Mouse (Mus musculus): ENCODE results near the gene Rbm33.

The Rbm33 gene

GRCm38 (mm10) chr5:28323822-28324221 lies 6.9 kb downstream of the Rbm33 start:
- no peak for DNase-seq (ENCODE audit: low read depth in 1 of 2, low spot score in 2 of 2)

- DNase-seq (ENCODE audit: low read depth in 1 of 2, low spot score in 2 of 2) = no peak
These were observed 7.5 kb downstream of the Rbm33 start for GRCm38 (mm10) chr5:28324457-28324856.

- DNase-seq (ENCODE audit: low read depth in 1 of 2, low spot score in 2 of 2) = peak in 1 of 2 experiments; percentile 5
These were observed 12.3 kb downstream of the Rbm33 start for GRCm38 (mm10) chr5:28329024-28329806.

GRCm38 (mm10) chr5:28333731-28334130 lies 16.8 kb downstream of the Rbm33 start:
- DNase-seq (ENCODE audit: low read depth in 1 of 2, low spot score in 2 of 2) = no peak

- no peak for DNase-seq (ENCODE audit: low read depth in 1 of 2, low spot score in 2 of 2)
These were observed 35.1 kb downstream of the Rbm33 start for GRCm38 (mm10) chr5:28351857-28352513.

- DNase-seq (ENCODE audit: low read depth in 1 of 2, low spot score in 2 of 2) = no peak
These were observed 38.7 kb downstream of the Rbm33 start for GRCm38 (mm10) chr5:28355614-28356013.

- DNase-seq (ENCODE audit: low read depth in 1 of 2, low spot score in 2 of 2) = no peak
These were observed 43.8 kb downstream of the Rbm33 start for GRCm38 (mm10) chr5:28360745-28361144.

GRCm38 (mm10) chr5:28368056-28368455 lies 51.1 kb downstream of the Rbm33 start:
- DNase-seq (ENCODE audit: low read depth in 1 of 2, low spot score in 2 of 2) = no peak

GRCm38 (mm10) chr5:28370836-28371235 lies 53.9 kb downstream of the Rbm33 start:
- no peak for DNase-seq (ENCODE audit: low read depth in 1 of 2, low spot score in 2 of 2)

GRCm38 (mm10) chr5:28372172-28372664 lies 55.3 kb downstream of the Rbm33 start:
- DNase-seq (ENCODE audit: low read depth in 1 of 2, low spot score in 2 of 2) = no peak

- no peak for DNase-seq (ENCODE audit: low read depth in 1 of 2, low spot score in 2 of 2)
These were observed 56.8 kb downstream of the Rbm33 start for GRCm38 (mm10) chr5:28373498-28374427.

GRCm38 (mm10) chr5:28377299-28377698 lies 60.4 kb downstream of the Rbm33 start:
- DNase-seq (ENCODE audit: low read depth in 1 of 2, low spot score in 2 of 2) = no peak

GRCm38 (mm10) chr5:28382289-28382688 lies 65.4 kb downstream of the Rbm33 start:
- DNase-seq (ENCODE audit: low read depth in 1 of 2, low spot score in 2 of 2) = no peak

GRCm38 (mm10) chr5:28386783-28387182 lies 69.9 kb downstream of the Rbm33 start:
- DNase-seq (ENCODE audit: low read depth in 1 of 2, low spot score in 2 of 2) = no peak

- DNase-seq (ENCODE audit: low read depth in 1 of 2, low spot score in 2 of 2) = no peak
These were observed 70.7 kb downstream of the Rbm33 start for GRCm38 (mm10) chr5:28387531-28388179.

GRCm38 (mm10) chr5:28388184-28388583 lies 71.3 kb downstream of the Rbm33 start:
- no peak for DNase-seq (ENCODE audit: low read depth in 1 of 2, low spot score in 2 of 2)

- DNase-seq (ENCODE audit: low read depth in 1 of 2, low spot score in 2 of 2) = no peak
These were observed 73.3 kb downstream of the Rbm33 start for GRCm38 (mm10) chr5:28390189-28390588.

GRCm38 (mm10) chr5:28397344-28397743 lies 80.4 kb downstream of the Rbm33 start:
- DNase-seq (ENCODE audit: low read depth in 1 of 2, low spot score in 2 of 2) = no peak

- DNase-seq (ENCODE audit: low read depth in 1 of 2, low spot score in 2 of 2) = no peak
These were observed 81.8 kb downstream of the Rbm33 start for GRCm38 (mm10) chr5:28398736-28399135.

GRCm38 (mm10) chr5:28399451-28400115 lies 82.7 kb downstream of the Rbm33 start:
- no peak for DNase-seq (ENCODE audit: low read depth in 1 of 2, low spot score in 2 of 2)
